Mouse (Mus musculus) adipocyte (in vitro differentiated cells): Measurements from ENCODE around the gene Aadat.
"Not testable (repeated sequence)": the region's sequence is repeated elsewhere in the genome, so short reads cannot be mapped to it uniquely, and the experiment has no call there.

Experiments used
- DNase-seq: peaks from one replicate; pipeline ENCODE4 v3.0.0-alpha.2; 2016; ENCODE audit warnings: low spot score

Aadat gene

DNA sequence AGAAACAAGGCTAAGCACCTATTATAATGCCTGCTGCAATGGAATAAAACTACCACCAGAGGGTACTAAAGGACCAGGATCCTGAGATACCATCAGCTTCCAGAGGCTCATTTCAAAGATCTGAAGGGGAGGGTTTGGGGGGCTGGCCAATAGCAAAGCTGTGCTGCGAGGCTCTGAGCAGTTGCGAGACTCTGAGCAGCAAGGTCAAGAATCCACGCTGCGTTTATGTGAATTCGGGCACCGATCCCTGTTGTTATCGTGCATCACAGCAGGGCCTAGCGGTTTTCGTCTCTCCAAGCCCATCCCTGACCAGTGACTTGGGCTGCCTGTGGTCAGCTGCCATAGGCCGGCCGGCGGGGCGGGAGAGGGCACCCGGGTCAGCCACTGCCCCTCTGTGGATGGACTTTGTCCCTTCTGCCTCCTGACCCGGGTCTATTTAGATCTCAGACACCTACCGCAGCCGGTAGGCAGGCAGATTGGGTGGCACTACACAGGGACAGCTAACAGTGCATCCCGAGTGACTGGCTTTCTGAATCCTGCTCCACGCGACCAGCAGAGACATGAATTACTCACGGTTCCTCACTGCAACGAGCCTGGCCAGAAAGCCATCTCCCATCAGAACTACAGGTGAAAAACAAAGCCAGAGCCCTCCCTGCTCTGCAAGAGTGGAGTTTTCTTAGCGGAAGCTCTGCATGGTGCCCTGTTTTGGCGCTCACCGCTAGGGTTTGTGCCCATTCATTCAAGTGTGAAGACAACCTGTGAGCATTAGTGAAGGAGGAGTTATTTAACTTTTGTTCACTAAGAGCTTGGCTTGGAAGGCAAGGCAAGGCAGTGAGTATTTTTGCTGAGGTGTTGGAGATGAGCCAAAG lies at the start of gene Aadat:
Gene Aadat (plus strand): TSS at position 280 of the 869 bp plus-strand sequence.
- peak; percentile 35 for DNase-seq

DNA sequence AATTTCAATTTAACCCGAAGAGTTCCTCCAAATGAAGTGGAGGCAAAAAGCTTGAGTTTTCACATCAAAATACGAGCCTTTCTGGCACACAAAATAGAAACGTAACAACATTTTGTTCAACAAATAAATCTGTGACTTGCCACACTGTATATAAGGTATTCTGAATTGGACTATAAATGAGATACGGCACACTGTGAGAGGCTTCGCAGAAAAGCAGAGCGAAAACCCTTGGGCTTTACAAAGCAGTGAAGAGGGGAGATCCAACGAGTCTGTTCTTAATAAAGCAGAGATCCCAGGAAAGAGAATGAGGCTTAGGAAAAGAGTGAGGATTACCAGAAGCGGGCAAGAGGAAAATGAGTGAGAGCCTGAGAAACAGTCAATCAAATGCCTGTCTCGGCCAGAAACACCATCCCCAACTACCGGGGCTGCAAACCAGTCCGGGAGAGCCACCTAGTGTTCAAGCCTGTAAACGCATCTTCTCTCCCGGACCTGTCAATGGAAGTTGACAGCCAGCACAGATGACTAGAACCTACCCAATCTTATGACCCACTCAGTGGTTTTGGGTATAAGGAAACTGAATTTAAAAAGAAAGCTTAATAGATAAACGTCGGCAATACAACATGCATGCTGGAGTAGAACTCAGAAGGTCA lies 38.9 kb upstream of the Aadat start:
- peak; percentile 66 for DNase-seq

DNA sequence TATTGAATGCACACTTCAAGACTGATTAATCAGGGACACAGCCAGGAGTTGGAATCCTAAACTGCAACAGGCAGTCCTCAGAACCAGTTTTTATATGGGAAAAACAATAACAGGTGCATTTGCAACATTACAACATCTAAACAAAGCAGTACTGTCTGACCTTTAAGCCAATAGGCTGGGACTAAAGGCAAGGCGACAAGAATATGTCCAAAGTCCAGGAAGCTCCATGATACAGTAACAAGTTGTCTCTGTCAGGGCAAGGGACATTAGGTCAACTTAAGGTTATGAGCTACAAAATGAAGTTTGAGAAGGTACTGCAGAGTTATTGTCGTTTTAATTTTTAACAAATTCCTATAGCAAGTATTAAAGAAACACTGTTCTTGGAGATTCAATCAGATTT lies 15.6 kb upstream of the Aadat start:
- DNase-seq = no peak

DNA sequence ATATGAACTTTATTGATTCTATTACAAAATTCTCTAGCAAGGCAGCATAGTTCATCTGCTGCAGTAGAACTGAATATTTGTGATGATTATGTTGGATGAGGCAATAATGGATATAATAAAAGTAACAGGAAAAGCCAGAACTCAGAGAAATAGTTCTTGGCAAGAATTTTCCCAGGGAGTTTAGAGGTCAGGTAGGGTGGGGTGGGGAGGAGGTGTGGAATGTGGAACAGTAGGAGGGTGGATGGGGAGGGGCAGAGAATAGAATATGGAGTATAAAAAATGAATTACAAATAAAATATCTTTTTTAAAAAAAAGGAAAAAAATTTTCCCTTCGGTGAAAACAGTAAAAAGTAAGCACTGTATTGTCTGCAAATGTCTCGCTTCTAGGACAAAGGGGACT lies 13.9 kb upstream of the Aadat start:
- no peak for DNase-seq

DNA sequence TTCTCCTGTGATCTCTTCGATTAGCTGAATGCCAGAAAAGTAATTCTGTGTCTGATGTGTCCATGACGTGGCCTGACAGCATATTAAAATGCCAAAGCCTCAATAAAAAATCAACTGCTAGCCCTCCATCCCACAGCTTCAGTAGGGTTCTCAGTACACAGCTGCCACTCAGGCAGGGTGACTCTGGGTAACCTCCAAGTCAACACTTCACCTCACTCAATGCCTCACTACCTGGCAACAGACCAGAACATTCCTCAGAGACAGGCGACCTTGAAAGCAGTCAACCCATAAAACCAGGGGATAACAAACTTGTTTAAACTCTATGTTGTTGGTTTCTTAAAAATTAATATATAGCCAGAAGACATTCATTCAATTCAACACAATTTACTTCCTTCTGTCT lies 13.3 kb upstream of the Aadat start:
- no peak for DNase-seq

DNA sequence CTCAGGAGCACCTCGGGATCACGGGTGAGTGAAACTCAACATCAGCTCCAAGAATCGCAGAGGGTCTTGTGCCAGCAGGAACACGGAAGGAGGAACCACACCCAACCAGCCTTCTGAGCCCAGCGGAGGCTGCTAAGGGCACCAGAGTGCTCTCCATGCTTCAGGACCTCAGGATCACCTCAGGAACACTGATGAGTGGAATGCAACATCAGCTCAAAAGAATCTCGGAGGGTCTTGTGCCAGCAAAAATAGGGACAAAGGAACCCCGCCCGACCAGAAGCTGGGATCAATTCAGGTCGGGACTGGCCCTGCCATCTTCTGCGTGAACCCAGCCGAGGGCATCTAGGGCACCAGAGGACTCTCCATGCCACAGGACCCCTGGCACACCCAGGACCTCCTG lies 11.1 kb upstream of the Aadat start:
- no peak for DNase-seq

DNA sequence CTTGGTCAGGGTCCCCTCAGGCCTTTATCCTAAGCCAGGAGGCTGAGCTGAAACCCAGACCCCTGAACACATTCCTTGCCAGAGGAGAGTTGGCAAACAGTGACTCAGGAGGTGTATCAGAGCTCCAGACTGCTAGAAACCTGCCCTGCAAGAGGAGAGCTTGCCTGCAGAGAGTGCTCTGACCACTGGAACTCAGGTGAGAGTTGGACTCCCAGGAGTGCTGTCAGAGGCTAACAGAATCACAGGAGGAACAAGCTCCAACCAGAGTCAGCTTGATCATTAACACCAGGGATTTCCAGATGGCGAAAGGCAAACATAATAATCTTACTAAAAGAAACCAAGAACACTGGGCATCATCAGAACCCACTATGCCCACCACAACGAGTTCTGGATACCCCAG lies 10.7 kb upstream of the Aadat start:
- not testable (repeated sequence) for DNase-seq

DNA sequence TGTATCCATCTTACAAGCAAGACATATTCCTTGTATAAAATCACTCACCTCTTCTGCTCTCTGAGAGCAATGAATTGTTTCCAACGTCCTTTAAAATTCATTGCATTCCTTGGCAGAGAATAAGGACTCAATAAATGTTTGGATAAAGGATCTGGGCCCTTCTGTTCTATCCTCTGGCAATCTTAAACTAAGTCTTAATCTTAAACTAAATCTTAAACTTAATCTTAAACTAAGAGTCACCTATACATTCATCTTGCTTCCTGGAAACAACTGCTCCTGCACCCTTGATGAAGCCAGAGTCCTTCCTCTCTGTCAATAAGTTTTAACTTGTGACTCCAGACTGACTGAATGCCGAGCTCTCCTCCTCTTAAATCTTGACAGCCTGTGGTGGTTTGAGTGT lies 2.6 kb upstream of the Aadat start, which contains the start of gene Gm10283:
Gene Gm10283 (minus strand): TSS at position 101 of the 400 bp plus-strand sequence.
- no peak for DNase-seq

DNA sequence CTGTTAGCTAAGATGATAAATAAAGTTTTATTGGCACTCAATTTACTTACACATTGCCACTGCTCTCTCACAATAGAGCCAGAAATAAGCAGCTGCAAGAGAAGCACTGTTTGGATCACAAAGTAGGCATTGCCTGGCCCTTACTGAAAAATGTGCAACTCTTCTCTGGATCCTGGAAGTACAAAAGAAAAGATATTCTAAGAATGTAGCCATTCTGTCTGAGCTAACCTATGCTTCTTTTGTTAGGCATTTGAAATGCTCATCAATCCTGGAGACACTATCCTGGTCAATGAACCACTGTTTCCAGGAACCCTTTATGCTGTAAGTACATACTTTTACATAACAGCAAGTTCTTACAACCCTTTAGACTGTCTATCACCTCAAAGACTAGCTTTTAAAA lies 12.6 kb downstream of the Aadat start:
- no peak for DNase-seq

DNA sequence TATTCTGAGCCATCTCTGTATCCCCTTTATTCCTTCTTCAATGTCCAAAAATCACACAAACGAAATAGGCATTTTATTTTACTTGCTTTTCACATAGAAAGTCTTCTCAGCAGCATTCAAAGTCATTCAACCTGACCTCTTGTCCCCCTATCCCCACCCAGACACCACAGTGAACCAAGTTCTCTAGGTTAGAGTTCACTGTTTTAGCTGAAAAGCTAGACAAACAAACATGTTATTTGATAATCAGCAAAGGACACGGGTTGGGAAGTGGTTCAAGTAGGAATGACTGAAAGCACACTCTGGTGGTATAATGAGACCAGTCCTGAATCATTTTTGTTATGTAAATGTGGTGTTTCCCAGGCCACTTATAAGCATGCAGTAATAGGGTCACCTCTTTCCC lies 29.2 kb downstream of the Aadat start:
- DNase-seq = peak; percentile 2

DNA sequence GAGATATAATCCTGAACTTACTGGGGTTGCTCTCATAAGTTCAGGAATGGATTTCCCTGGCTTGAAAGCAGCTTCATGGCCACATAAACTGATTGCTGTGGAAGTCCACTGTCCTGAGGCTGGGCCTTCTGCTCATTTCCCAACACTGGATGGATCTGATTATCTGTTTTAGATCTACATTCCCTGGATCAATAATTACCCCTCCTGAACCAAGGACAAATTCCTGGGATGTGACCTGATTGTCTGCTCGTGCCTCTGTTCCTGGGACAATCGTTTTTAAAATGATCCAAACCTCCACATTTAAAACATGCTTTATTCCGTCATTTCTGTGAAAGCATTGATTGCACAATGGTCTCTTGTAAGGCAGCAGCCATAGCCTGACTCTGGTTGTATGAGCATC lies 61.1 kb downstream of the Aadat start:
- DNase-seq = no peak

DNA sequence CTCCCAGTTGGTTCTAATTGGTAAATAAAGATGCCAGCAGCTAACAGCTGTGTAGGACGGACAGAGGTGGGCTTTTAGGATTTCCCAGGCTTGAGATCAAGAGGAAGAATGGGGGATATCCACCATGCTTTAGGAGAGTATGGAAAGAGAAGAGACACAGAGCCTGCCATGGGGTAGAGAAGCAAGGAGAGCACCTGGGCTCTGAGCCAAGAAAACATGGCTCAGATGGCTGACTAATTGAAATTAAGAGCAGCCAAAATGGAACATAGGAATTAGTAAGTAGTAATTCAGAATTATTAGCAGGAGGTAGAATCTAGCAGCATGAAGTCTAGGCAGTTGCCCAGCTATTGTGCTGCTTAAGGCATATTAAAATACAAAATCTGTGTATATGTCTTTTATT lies 71.5 kb downstream of the Aadat start:
- DNase-seq = no peak

DNA sequence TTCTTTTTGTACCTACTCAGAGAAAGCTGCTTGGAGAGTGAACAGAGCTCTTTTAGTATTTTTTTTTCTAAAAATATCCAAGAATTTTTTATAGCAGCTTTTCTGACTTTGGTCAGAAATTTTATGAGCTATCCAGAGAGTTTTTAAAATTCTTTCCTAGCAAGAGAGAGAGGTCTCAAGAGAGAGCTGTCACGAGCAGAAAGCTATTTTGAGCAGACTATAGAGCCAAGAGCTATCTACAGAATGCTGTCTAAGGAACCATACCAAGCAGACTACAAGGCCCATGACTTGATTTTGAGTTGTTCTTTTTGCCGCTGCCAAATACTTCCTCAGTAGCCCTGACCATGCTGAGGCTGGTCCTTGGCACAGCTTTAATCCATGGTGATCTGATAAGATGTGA lies 77.6 kb downstream of the Aadat start:
- DNase-seq = no peak

DNA sequence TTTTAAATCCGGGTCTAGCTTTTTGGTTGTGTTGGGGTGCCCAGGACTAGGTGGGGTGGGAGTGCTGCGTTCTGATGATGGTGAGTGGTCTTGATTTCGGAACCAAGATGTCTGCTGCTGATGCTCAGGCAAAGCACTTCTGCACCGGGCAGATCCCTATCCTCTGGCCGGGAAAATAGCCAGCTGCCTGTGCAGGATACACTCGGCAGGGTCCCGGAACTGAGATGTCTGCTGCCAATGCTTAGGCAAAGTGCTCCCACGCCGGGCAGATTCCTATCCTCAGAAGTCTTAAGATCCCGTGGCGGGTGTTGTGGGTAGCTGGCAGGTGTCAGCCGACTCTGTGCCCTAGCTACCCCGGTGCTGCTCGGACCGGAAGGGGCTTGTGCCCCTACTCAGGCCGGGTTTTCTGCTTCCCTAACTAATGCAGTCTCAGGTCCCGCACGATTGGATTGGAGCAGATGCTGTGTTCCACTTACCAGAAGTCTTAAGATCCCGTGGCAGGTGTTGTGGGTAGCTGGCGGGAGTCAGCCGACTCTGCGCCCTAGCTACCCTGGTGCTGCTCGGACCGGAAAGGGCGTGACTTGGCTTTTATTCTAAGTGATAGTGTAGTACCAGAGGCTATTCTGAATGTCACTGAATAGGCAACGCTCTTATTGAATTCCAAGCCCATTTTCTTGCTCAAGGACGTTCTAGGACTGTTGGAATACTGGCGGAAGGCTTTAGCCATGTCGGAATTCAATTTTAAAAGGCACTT lies 85.8 kb downstream of the Aadat start:
- DNase-seq = not testable (repeated sequence)

DNA sequence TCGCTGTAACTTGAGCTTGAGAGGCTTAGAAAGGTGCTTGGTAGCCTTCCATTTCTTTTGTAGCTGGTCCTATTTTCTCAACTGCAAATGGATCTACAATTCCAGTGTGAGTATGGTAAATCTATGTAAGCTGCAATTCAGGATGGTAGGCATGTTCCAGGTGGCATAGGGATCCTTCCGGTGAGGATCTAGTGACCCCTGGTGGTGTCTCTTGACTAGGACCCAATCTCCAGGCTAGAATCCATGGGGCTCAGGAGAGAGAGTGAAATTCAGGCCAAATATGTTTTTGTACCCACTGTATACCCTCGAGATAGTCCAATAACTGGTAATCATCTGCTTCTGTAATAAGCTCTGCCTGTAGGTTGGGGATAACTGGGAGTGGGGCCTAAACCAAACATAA lies 89.0 kb downstream of the Aadat start:
- DNase-seq = peak; percentile 21
